Mouse (Mus musculus) left cerebral cortex, postnatal 36 days (tissue): ENCODE measurements around the gene Hells. TPM values are rescaled to one million over a fixed set of nuclear protein-coding genes. Genes with fewer than 3 reads are reported as not detected.

Source experiments
- DNase-seq, 2 experiments: peaks; one replicate each; pipeline ENCODE4 v3.0.0; 2021 to 2022; ENCODE audit warnings: low spot score in 2 of 2, mixed read lengths in 1 of 2
- intact Hi-C: fragments of 180-260 bp; cut with DNase I; formaldehyde crosslinking; loops from one replicate; pipeline ENCODE4 v1.15.1; 2025
- microRNA-seq: library from miRNA; unstranded; fragments of <30 nt; microRNA quantifications from one replicate; pipeline ENCODE4 v1.2.0, GENCODE M21; 2022
- total RNA-seq, 2 experiments: library from RNA; stranded (reverse); gene quantifications; 2 replicates each; pipeline ENCODE4 v1.2.3; 2021

The Hells gene
- total RNA-seq, 2 experiments from 2014 or later = 2.1 to 7.1 TPM

- intact Hi-C loops = no loop called here
- no peak for DNase-seq
Measured at GRCm38 (mm10) chr19:39005132-39005531, 74.4 kb downstream of the Hells start.

GRCm38 (mm10) chr19:39006715-39007114, 76.0 kb downstream of the Hells start, which contains the start of gene Cyp2c55:
Gene Cyp2c55 (plus strand): TSS chr19:39007019.
- intact Hi-C loops = no loop called here

More at GRCm38 (mm10) chr19:39006715-39007114, 76.0 kb downstream of the Hells start, which contains the start of gene Cyp2c55:
- no peak for DNase-seq

Small RNAs within 50 kb of the gene (microRNA-seq; reads per million reads assigned to microRNA genes)
- not detected for gene Gm23800

Other genes with a start within 250 kb of the Hells start
- gene Noc3l, start 111.7 kb upstream of the Hells start, total RNA-seq = 10 to 100 TPM; 11.9 to 14.0 TPM
- gene Tbc1d12, start 94.3 kb upstream of the Hells start, total RNA-seq = 10 to 100 TPM; 11.7 to 13.0 TPM
- gene Cyp2c55, start 76.1 kb downstream of the Hells start, total RNA-seq = under 1 TPM in 1 of 2 experiments, not detected in 1; 0.32 TPM
- not detected for gene Cyp2c65, start 130.1 kb downstream of the Hells start, total RNA-seq
- gene Cyp2c66, start 183.0 kb downstream of the Hells start, total RNA-seq = not detected